Mouse (Mus musculus): Measurements from ENCODE around the gene Neu2. TPM values are rescaled to one million over a fixed set of nuclear protein-coding genes. Genes with fewer than 3 reads are reported as not detected.
"Not testable (repeated sequence)": the region's sequence is repeated elsewhere in the genome, so short reads cannot be mapped to it uniquely, and the experiment has no call there.

Gene Neu2
- total RNA-seq (2021) = not detected

DNA sequence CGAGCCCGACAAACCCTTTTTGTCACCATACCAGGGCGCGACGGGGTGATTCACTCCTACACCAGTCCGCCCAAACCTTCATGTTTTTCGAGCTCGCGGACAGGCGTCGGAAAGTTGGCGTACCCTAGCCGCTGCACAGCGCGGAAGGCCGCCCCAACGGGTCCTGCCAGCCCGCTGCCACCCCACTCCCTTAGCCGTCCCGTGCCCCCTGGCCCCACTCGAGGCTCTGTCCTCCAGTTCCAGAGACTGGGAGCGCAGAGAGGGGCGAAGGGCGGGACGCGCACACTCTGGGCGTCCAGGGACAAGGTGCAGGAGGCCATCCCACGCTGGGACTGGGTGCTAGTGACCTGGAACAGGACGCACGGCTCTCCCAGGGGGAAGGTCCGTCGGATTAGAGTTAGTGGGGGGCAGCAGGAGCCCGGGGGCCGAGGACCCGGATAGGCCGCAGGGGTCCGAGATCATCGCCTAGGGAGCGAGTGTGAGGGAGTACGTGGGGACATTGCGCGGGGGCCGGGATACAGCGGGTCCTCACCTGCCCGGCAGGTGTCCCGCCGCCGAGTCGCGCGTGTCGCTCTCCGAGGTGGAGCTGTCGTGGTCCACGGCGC lies at the start of gene Neu2:
Neu2 (plus strand) TSS at position 329 of the 605 bp plus-strand sequence.
- intact Hi-C loops (cut with DNase I) = no loop called here
- DNase-seq (ENCODE audit: low spot score) = no peak

DNA sequence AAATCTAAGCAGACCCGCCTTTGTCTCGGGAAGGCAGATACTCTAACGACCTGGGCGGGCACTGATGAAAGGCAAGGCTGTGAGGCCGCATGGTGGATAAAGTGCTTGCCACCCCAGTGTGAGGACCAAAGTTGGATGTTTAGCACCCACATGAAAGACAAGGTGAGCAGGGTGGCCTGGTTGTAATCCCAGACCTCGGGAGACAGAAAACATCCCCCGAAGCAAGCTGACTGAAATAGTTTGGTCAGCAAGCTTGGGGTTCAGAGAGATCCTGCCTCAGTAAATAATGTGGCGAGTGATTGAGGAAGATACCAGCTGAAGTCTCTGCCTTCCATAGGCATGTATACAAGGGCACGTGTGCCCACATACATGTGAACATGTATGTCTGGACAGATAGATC lies 42.2 kb upstream of the Neu2 start:
- intact Hi-C loops (cut with DNase I) = loop anchor here (5.0 kb wide), 2 partner anchors 140 to 255 kb away; no protein-coding TSS in a partner anchor
- no peak for DNase-seq (ENCODE audit: low spot score)

DNA sequence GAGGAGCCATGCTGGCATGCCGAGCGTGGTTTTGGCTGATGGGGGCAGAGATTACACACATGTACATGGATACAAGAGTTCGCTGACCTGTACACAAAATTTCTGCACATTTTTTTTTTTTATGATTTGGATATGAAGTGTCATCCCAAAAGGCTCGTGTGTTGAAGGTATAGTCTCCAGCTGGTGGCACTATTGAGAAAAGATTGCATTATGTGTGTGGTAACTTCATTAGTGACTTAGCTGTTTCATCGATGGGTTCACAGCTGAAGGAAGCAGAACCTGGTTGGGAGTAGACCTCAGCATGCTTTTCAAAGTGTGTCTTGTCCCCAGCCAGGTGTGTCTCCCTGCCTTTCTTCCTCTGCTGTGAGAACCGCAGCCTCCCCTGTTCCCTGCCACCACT lies 41.4 kb upstream of the Neu2 start:
- intact Hi-C loops (cut with DNase I) = loop anchor here (5.0 kb wide), 2 partner anchors 139 to 254 kb away; no protein-coding TSS in a partner anchor
- no peak for DNase-seq (ENCODE audit: low spot score)

GRCm38 (mm10) chr1:87469971-87470370 lies 39.7 kb upstream of the Neu2 start, which contains the start of gene Snorc:
Gene Snorc, plus strand, starts transcription at chr1:87470271.
- intact Hi-C loops (cut with DNase I) = loop anchor here (5.0 kb wide), 2 partner anchors 137 to 252 kb away; no protein-coding TSS in a partner anchor
- not testable (repeated sequence) for DNase-seq (ENCODE audit: low spot score)

- intact Hi-C loops (cut with DNase I) = no loop called here
- no peak for DNase-seq (ENCODE audit: low spot score)
These were observed 37.8 kb upstream of the Neu2 start for GRCm38 (mm10) chr1:87471914-87472313.

GRCm38 (mm10) chr1:87472576-87472975 lies 37.1 kb upstream of the Neu2 start:
- intact Hi-C loops (cut with DNase I) = no loop called here
- no peak for DNase-seq (ENCODE audit: low spot score)

GRCm38 (mm10) chr1:87475076-87475895 lies 34.4 kb upstream of the Neu2 start:
- intact Hi-C loops (cut with DNase I) = no loop called here
- no peak for DNase-seq (ENCODE audit: low spot score)

DNA sequence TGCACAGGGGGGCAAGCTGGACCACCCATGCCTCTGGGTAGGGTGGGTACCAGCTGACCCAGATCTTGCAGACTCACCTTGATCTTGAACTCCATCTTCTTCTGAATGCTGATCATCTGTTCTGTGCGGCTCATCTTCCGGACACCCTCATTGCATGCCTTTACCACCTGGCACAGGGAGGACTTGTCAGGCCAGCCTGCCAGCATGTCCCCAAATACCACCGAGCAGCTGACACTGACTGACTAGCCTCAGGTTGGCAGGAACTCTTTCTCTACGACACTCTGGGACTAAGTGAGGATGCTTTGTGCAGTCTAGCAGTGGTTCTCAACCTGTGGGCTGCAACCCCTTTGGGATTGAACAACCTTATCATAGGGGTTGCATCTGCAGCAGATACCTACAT lies 27.1 kb upstream of the Neu2 start:
- no peak for DNase-seq (ENCODE audit: low spot score)
- intact Hi-C loops (cut with DNase I) = no loop called here

- no peak for DNase-seq (ENCODE audit: low spot score)
- intact Hi-C loops (cut with DNase I) = no loop called here
These were observed 23.3 kb upstream of the Neu2 start for GRCm38 (mm10) chr1:87486386-87486785.

DNA sequence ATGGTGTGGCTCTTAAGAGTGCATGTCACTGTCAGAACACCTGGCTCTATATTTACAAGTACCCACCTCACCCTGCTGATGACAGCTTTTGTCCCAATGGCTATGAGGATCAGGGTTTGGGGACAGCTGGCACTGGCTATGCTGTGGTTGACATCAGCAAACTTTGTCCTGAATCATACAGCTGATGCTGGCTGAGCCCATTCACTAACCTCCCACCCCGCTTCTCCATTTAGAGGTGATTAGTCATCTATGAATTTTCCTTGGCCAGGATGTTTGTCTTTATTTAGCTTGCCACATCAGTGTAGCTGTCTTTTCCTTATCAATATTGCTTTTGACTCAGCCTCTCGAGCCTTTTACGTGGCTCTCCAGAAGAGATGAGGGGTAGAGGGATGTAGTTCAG lies 17.4 kb upstream of the Neu2 start:
- DNase-seq (ENCODE audit: low spot score) = no peak
- intact Hi-C loops (cut with DNase I) = no loop called here

DNA sequence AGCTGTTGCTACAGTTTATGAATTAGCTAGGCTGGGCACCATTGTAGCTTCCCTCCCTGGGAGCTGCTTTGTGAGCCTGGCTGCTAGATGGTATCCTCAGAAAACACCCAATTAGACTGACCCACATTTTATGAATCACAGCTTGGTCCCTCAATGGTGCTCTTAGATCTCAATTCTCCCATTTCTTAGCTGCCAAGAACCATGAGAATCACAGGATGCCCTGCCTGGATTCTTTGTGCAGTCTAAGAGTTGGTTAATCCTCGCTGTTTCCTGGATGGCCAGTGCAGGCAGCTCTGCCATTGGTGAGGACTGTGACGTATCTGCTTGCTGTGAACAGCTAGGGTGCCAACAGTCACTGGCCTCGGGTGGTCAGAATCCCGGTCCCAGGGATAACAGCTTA lies 16.1 kb upstream of the Neu2 start:
- intact Hi-C loops (cut with DNase I) = no loop called here
- no peak for DNase-seq (ENCODE audit: low spot score)

DNA sequence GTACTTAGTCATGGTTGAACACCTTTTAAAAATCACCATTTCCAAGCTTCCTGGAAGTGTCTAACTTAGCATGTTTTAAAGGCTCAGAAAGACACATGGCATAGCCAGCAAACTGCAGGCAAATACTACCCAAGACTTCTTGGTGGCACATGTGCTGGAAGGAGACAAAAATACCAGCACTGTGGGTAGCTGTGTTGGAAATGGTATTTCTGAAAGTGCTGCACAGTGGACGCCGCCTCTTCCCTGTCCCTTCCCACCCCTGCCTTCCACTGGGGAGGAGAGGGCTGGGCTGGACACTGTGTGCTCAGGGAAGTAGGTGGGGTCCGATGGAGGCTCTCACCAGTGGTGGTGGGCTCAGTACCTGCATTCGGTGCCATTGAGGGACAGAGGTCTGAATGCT lies 4.2 kb upstream of the Neu2 start:
- no peak for DNase-seq (ENCODE audit: low spot score)
- intact Hi-C loops (cut with DNase I) = no loop called here

DNA sequence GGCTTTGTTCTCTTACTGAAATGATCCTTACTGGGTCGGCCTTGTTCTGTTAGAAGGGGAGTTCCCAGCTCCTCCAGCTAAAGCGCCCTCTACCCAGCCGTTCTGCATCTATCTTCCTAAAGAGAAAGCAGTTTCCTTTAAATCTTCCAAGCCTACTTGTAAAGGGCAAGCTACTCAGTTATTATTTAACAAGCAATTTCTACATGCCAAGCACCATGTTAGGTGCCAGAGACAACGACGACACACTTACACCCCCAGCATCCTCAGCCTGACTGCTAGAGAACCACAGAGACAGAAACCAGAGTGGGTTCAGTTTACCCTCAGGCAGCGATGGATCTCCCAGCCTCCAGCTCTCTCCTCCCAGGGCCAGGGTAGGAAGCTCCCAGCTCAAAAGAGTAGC lies 1.8 kb upstream of the Neu2 start:
- intact Hi-C loops (cut with DNase I) = no loop called here
- DNase-seq (ENCODE audit: low spot score) = no peak

DNA sequence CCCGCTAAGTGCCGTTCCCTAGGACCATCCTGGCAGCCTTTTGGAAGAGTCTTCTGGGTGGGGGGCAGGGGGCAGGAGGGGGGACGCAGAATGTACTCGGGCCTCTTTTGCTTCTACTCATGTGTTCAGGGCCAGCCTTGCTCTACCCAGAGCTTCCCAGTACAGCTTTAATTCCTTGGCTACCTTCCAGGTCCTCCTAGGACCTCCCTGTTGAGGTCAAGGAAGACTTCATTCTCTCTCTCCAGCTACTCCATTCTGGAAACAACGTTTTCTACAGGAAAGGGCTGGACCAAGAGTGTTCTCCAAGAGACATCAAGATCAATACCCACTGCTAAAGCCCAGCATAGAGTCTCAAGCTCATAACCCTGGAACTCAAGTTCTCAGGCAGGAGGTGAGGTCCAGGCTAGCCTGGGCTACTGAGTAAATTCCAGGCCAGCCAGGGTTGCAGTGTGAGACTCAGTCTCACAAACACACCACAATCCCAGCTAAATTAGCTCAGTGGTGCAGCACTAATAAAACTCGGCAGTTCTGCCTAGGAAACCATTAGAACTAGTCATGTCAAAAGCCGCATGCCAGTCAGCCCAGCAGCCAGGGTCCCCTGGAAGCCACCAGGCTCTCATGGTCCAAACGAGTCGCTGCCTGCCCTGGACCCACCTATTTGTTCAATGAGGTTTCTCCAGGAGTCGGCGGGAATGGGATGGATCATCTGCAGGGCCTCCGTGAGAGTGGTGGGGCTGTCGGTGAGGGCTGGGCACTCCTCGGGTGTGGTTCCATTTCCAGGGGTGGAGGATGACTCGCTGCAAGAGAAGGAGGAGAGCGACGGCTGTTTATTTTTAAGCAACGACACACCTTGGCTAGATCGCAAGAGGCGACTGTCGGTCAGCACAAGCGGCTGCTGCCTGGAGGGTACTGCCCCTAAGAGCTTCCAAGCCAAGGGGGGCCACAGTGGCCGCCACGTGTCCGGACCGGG lies 813 bp upstream of the Neu2 start:
- DNase-seq (ENCODE audit: low spot score) = no peak
- intact Hi-C loops (cut with DNase I) = no loop called here

GRCm38 (mm10) chr1:87510166-87510691 lies 540 bp downstream of the Neu2 start:
- intact Hi-C loops (cut with DNase I) = no loop called here
- no peak for DNase-seq (ENCODE audit: low spot score)

DNA sequence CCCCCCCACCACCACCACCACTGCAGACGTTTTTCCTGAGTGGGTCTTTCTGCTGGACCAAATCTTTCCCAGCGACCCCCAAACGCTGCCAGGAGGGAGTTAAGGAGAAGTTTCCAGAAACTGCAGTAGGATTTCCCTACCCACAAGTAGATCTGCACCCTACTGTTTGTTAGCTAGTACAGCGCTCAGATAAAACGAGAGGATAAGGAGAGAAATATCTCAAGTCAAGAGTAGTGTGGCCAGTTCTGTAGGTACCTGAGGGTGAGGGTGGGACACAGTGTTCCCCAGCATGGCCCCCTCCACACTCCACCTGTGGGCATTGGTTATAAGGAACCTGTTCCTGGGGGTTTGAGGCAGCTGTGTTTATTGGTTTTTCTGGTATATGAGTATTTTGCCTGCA lies 1.2 kb downstream of the Neu2 start:
- intact Hi-C loops (cut with DNase I) = no loop called here
- DNase-seq (ENCODE audit: low spot score) = no peak

DNA sequence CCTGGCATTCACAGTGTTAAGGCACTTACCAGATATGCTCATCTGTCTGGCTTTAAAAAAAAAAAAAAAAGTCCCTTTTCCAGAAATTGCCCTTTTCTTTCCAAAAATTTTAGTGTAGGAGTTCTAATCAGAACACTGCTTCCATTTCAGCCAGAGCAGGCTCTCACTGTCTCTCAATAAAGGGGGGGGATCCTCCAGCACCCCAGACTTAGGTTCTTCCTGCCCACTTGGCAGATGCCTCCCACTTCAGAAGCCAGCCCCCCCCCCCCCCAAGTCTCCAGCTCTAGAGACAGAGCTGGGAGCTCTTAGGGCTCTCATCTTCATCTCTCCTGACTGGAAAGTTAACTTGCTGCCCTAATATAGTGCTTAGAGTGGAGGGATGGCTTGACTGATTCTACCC lies 10.8 kb downstream of the Neu2 start:
- intact Hi-C loops (cut with DNase I) = no loop called here
- no peak for DNase-seq (ENCODE audit: low spot score)

- intact Hi-C loops (cut with DNase I) = no loop called here
- no peak for DNase-seq (ENCODE audit: low spot score)
These were observed 11.8 kb downstream of the Neu2 start for GRCm38 (mm10) chr1:87521523-87521922.

- no peak for DNase-seq (ENCODE audit: low spot score)
- intact Hi-C loops (cut with DNase I) = no loop called here
These were observed 15.4 kb downstream of the Neu2 start for GRCm38 (mm10) chr1:87525041-87525440.

DNA sequence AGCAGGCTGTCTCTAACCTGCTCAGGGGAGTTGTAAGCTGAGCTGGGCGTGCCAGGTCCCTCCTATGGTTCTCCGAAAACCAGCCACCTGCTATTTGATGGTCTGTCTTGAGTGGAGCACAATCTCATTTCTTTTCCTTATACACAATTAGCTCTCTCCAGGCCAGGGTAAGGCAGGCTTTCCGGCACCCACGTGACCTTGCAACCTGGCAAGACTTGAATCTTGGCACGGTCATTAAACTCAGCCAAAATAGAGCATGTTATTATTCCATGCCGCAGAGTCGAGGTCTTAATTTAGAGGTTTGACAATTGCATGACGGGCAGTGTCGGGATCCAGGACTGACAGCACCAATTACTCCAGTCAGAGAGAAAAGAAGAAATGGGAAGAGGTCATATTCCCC lies 17.5 kb downstream of the Neu2 start:
- no peak for DNase-seq (ENCODE audit: low spot score)
- intact Hi-C loops (cut with DNase I) = no loop called here
